Mouse (Mus musculus): ENCODE measurements around the gene Tmem120b. TPM values are rescaled to one million over a fixed set of nuclear protein-coding genes. Genes with fewer than 3 reads are reported as not detected.

Gene Tmem120b
- 1 to 10 TPM; 5.1 to 6.8 TPM for polyA plus RNA-seq (2017; shearing (Covaris generic))

GRCm38 (mm10) chr5:123068115-123068514, at the start of gene Tmem120b:
Gene Tmem120b (plus strand): TSS chr5:123068415.

GRCm38 (mm10) chr5:123046916-123047315, 21.3 kb upstream of the Tmem120b start, which contains the start of gene Morn3:
Gene Morn3 (minus strand): TSS chr5:123047016.

GRCm38 (mm10) chr5:123132308-123133071, 64.3 kb downstream of the Tmem120b start, which contains the start of gene Rhof:
Gene Rhof (minus strand): TSS chr5:123132692.

DNA sequence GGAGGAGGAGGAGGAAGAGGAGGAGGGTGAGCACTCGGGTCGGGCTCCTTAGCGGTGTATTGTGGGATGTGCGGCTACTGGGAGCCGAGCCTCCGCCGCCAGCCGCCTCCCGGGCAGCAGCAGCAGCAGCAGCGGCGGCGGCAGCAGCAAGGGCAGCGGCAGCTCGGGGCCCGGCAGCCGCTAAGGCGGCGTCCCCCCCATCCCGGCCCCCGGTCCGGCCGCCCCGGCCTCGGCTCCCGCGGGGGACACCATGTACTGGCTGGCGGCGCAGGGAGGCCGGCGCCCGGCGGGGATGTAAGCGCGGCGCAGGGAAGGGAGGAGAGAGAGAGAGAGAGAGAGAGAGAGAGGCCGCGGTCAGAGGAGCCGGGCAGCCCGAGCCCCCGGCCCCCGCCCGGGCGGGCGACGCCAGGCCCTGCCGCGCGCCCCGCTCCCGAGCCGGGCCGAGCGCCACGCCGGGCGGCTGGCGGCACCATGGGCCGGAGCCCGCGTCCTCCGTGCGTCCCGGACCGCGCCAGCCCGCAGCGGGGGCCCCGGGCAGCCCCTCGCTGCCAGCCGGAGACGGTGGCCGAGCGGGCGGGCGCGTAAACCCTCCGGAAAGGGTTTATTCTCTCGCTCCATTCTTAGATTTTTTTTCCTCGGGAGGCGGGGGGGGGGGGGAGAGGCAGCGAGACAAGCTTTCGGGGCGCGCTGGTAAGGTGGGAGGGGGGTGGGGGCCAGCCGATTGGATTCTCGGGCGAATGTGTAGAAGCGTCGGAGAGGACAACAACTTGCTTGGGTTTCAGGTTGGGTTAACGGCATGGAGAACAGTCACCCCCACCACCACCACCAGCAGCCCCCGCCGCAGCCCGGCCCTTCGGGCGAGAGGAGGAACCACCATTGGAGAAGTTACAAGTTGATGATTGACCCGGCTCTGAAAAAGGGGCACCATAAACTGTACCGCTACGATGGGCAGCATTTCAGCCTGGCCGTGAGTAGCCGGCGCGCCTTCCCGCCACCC, 74.2 kb downstream of the Tmem120b start, which contains the start of gene Setd1b:
Gene Setd1b, plus strand, starts transcription at position 33 of the 997 bp plus-strand sequence.

Other genes starting within 250 kb of the Tmem120b start
- gene Anapc5, start 247.1 kb upstream of the Tmem120b start, polyA plus RNA-seq (2017; shearing (Covaris generic)) = 100 to 1,000 TPM; 182 to 227 TPM
- gene Rnf34, start 218.4 kb upstream of the Tmem120b start, polyA plus RNA-seq (2017; shearing (Covaris generic)) = 10 to 100 TPM; 36.5 to 37.2 TPM
- gene Kdm2b, start 78.6 kb upstream of the Tmem120b start, polyA plus RNA-seq (2017; shearing (Covaris generic)) = 10 to 100 TPM; 22.6 to 34.1 TPM
- 100 to 1,000 TPM; 127 to 131 TPM for gene Orai1, start 53.3 kb upstream of the Tmem120b start, polyA plus RNA-seq (2017; shearing (Covaris generic))
- gene Morn3, start 21.4 kb upstream of the Tmem120b start, polyA plus RNA-seq (2017; shearing (Covaris generic)) = 1 to 10 TPM in 1 of 2 experiments, under 1 TPM in 1; 0.80 to 2.4 TPM
- 100 to 1,000 TPM; 118 to 208 TPM for gene Rhof, start 64.3 kb downstream of the Tmem120b start, polyA plus RNA-seq (2017; shearing (Covaris generic))
- gene Setd1b, start 73.8 kb downstream of the Tmem120b start, polyA plus RNA-seq (2017; shearing (Covaris generic)) = 1 to 10 TPM; 5.2 to 7.6 TPM
- gene Psmd9, start 101.0 kb downstream of the Tmem120b start, polyA plus RNA-seq (2017; shearing (Covaris generic)) = 10 to 100 TPM; 53.2 to 73.4 TPM
- not detected for gene Hpd, start 114.3 kb downstream of the Tmem120b start, polyA plus RNA-seq (2017; shearing (Covaris generic))
- 1 to 10 TPM in 1 of 2 experiments, under 1 TPM in 1; 0.95 to 1.0 TPM for gene Wdr66, start 183.7 kb downstream of the Tmem120b start, polyA plus RNA-seq (2017; shearing (Covaris generic))